Mouse (Mus musculus) embryonic facial prominence, embryonic 13.5 days (tissue): Measurements from ENCODE around the gene Tha1. TPM values are rescaled to one million over a fixed set of nuclear protein-coding genes. Genes with fewer than 3 reads are reported as not detected.

ENCODE experiments used
- ATAC-seq: fragments of 200-750 bp; cut with Nextera tagmentation; 2 replicates; pipeline ENCODE4 v1.8.0; 2017; ENCODE audit warnings: low read depth; ENCODE audit not compliant: insufficient number of reproducible peaks, insufficient read depth, low FRiP score, low TSS enrichment
- H3K27ac ChIP-seq: fragments of 300-500 bp; sonication (generic); 2 replicates; pipeline ENCODE4 v1.5.1; 2015; ENCODE audit warnings: moderate library complexity, mild to moderate bottlenecking, inconsistent platforms
- H3K27me3 ChIP-seq: fragments of 300-500 bp; sonication (generic); 2 replicates; pipeline ENCODE4 v1.6.1; 2015; ENCODE audit warnings: mild to moderate bottlenecking, inconsistent platforms
- H3K36me3 ChIP-seq: fragments of 300-500 bp; sonication (generic); 2 replicates; pipeline ENCODE4 v1.6.1; 2015; ENCODE audit warnings: mild to moderate bottlenecking, inconsistent platforms
- H3K4me1 ChIP-seq: fragments of 300-500 bp; sonication (generic); 2 replicates; pipeline ENCODE4 v1.6.1; 2015; ENCODE audit warnings: inconsistent platforms
- H3K4me2 ChIP-seq: fragments of 300-500 bp; sonication (generic); 2 replicates; pipeline ENCODE4 v1.6.1; 2015; ENCODE audit warnings: moderate library complexity, mild to moderate bottlenecking, inconsistent platforms
- H3K4me3 ChIP-seq: fragments of 300-500 bp; sonication (generic); 2 replicates; pipeline ENCODE4 v1.5.1; 2015; ENCODE audit warnings: mild to moderate bottlenecking, inconsistent platforms
- H3K9ac ChIP-seq: fragments of 300-500 bp; sonication (generic); 2 replicates; pipeline ENCODE4 v1.6.1; 2015; ENCODE audit warnings: mild to moderate bottlenecking, inconsistent platforms
- H3K9me3 ChIP-seq: fragments of 300-500 bp; sonication (generic); 2 replicates; pipeline ENCODE4 v1.6.1; 2016; ENCODE audit warnings: inconsistent platforms
- WGBS: fragments of 180-500 bp; shearing (Covaris S2); methylation state at CpG from one replicate; pipeline ENCODE4 v1.1.7; 2015; ENCODE audit warnings: mixed read lengths; 5-methylcytosine and 5-hydroxymethylcytosine counted together
- polyA plus RNA-seq: library from polyadenylated mRNA; unstranded; fragments of >200 nt; fragmentation: Nextera tagmentation; extraction: Ambion mirVana; gene quantifications from 2 replicates; pipeline ENCODE4 v1.2.1, GENCODE M21; 2015

Tha1 gene
- polyA plus RNA-seq, 1 experiment from 2014 or later, result 2.7 TPM

DNA sequence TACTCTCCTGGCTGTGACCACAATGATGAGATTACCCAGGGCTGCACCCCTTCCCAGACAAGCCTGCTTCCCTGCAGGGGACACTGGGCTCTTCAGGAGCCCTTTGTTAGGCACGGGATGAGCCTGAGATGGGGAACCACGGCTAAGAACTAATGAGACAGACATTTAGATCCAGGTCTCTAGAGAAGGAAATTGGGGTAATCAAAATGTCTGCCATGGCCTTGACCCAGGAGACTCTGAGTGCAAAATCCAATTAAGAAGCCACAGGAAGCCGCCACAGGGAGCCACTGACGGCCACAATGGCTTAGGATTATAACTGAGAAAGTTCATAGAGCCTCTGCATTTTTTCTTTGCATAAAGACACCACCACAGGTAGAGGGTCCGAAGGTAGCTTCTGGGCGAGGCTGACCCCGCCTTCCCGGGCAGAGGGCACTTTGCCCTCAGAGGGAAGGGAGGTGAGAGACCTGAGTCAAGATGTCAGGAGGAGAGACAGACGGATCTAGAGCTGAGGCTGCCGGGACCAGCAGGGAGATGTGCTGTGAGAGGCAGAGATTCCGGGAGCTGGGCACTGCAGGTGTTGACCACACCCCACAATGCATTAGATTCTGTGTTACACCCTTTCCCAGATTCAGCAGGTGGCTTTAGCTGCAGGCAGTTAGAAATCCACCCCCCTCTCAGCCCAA is 10.0 kb downstream of the Tha1 start:
- Histone ChIP-seq H3K27ac (no peak overlapping the region), H3K9ac (0 out of 2 replicates have a peak overlapping the region, but pooled peaks have one; percentile 27), H3K9me3 (no peaks in the 10 kb centered on the region), H3K27me3 (peaks cover 57% of the 10 kb centered on the region), H3K4me2 (no peak overlapping the region), H3K36me3 (no peaks in the 10 kb centered on the region), H3K4me3 (no peak overlapping the region), H3K4me1 (peaks cover 37% of the 10 kb centered on the region)
- WGBS, result 28% methylated on average over 11 of the region's 11 CpGs
- ATAC-seq, result no peak

DNA sequence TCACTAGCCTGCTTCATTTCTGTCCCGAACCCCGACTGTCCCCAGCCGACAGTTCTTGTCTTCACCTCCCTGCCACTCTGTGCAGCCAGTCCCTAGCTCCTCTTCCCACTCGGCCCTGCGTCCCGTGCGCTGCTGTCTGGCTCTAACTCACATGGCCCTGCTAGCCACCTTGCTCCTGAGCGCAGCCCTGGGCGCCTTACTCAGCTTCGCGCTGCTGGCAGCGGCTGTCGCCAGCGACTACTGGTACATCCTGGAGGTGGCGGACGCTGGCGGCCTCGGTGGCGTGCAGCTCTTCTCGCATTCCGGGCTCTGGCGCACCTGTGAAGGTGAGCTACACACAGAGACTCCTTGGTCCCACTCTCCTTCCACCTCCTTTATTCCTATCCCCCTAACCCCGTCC is 12.7 kb downstream of the Tha1 start, which contains the start of gene Tmem235:
Tmem235 (plus strand) TSS at position 152 of the 400 bp plus-strand sequence.
- Histone ChIP-seq H3K4me1 (peaks cover 29% of the 10 kb centered on the region), H3K4me2 (peak within 1 kb of the TSS; percentile 48), H3K4me3 (peak within 1 kb of the TSS; percentile 14; the same call in 1 of the 2 replicates), H3K9ac (peak within 1 kb of the TSS; percentile 27), H3K9me3 (no peaks in the 10 kb centered on the region), H3K36me3 (peaks cover 21% of the 10 kb centered on the region), H3K27me3 (peaks cover 57% of the 10 kb centered on the region), H3K27ac (no peak within 1 kb of the TSS)
- 4% methylated on average over 23 of the region's 23 CpGs for WGBS
- ATAC-seq, result no peak

DNA sequence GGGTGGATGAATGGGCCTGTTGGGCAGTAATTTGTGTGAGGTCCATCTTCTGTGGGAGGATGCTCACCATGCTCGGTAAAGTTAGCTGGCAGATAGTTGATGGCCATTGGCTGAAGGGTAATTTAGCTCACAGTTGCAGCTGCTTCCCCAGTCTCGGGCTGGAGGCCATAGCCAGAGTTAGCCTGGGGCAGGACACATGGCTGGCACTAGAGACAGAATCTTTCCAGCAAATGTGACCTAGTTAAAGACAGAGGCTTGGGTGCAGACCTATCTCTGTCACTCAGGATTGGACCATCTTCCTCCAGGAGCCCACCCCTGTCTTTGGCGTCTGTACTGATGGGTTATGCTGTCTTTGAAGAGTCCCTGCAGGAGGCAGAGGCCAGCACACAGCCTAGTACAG is 14.9 kb downstream of the Tha1 start:
- H3K27me3 ChIP-seq, result peaks cover 49% of the 10 kb centered on the region
- H3K27ac ChIP-seq, result no peak overlapping the region
- no peak overlapping the region for H3K4me2 ChIP-seq
- 63% methylated on average over 3 of the region's 3 CpGs for WGBS
- no peak overlapping the region for H3K9ac ChIP-seq
- peaks cover 43% of the 10 kb centered on the region for H3K36me3 ChIP-seq
- no peaks in the 10 kb centered on the region for H3K9me3 ChIP-seq
- H3K4me1 ChIP-seq, result peaks cover 27% of the 10 kb centered on the region
- no peak overlapping the region for H3K4me3 ChIP-seq
- ATAC-seq, result no peak

DNA sequence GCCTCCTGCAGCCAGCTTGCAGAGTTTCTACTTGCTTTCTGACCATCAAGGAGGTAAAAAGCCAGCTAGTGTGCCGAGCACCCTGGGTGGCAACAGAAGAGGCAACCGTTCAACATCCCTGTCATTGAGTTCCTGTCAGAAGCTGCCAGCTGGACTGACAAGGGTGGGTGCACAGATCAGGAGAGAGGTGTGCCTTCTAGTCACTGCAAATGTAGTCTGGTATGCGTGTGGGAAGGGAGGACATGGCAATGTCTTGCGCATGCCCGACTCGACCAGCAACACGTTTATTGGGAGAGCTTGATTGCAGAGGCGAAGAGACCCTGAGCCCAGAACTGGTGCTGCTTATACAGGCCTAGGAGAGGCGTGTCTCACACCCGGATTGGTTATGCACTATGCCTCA is 15.8 kb downstream of the Tha1 start:
- Histone ChIP-seq H3K27me3 (peaks cover 41% of the 10 kb centered on the region), H3K4me1 (peaks cover 27% of the 10 kb centered on the region), H3K9me3 (no peaks in the 10 kb centered on the region), H3K4me3 (no peak overlapping the region), H3K4me2 (no peak overlapping the region), H3K36me3 (peaks cover 52% of the 10 kb centered on the region), H3K9ac (no peak overlapping the region), H3K27ac (no peak overlapping the region)
- WGBS, result 93% methylated on average over 10 of the region's 10 CpGs
- ATAC-seq, result no peak

DNA sequence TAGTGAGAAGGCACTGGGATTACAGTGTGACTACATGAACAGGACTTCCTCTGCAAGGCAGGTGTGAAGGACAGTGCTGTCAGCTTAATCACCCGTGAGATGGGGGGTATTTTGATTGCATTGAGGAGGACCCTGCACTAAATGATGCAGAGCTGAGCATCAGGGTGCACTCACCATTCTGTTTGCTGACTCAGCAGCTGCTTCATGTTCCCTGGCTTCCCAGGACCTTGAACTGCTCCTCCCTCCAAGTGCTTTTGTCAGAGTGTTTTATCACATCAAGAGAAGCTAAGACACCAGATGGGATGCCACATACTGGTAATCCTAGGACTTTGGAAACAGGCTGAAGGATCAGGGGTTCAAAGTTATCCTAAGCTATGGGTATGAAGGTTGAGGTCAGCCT is 17.3 kb downstream of the Tha1 start:
- no peak for ATAC-seq
- H3K9me3 ChIP-seq, result no peaks in the 10 kb centered on the region
- 91% methylated on average over 1 of the region's 1 CpGs for whole genome bisulfite sequencing
- H3K9ac ChIP-seq, result no peak overlapping the region
- H3K4me1 ChIP-seq, result peaks cover 29% of the 10 kb centered on the region
- H3K4me3 ChIP-seq, result no peak overlapping the region
- H3K36me3 ChIP-seq, result peaks cover 56% of the 10 kb centered on the region
- peaks cover 26% of the 10 kb centered on the region for H3K27me3 ChIP-seq
- no peak overlapping the region for H3K27ac ChIP-seq
- H3K4me2 ChIP-seq, result no peak overlapping the region

DNA sequence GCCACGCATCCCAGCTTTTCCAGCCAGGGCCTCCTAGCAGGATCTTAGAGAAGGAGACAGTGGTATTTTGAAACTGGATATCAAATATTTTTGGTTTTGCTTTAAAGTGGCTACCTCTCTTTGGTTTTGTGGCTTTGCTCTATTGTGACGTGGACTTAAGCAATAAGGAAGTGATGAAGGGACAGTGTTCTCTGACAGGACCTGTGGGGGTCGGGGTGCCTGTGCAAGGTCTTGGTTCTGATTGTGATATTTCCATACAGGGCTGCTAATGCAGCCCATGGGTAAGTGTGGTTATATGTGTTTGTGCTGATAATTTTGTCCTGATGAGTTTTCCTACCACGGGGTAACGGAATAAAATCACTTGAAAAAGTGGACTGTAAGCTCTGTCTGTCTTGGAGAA is 17.9 kb downstream of the Tha1 start:
- Histone ChIP-seq H3K9ac (no peak overlapping the region), H3K4me1 (peaks cover 28% of the 10 kb centered on the region), H3K4me2 (no peak overlapping the region), H3K27ac (no peak overlapping the region), H3K4me3 (no peak overlapping the region), H3K9me3 (no peaks in the 10 kb centered on the region), H3K27me3 (peaks cover 20% of the 10 kb centered on the region), H3K36me3 (peaks cover 56% of the 10 kb centered on the region)
- WGBS, result 89% methylated on average over 5 of the region's 5 CpGs
- no peak for ATAC-seq

DNA sequence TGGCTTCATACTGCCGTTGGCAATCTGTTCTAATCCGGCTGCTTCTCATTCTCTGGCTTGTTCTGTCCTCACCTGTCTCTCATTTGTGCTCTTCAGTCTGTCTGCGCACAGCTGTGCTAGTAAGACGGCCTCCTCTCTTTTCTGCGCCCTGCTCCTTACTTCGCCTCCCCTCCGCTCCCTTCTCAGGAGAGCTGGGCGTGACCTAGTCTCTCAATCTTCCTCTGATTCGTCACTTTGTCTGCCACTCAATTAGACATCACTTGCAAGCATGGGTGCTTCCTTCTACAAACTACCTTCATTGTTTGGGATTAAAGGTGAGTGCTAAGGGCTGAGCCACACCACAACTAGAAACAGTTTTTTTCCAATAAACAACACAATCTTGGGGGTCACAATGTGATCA is 19.0 kb downstream of the Tha1 start:
- no peak for ATAC-seq
- Histone ChIP-seq H3K36me3 (peaks cover 56% of the 10 kb centered on the region), H3K27ac (no peak overlapping the region), H3K27me3 (peaks cover 8% of the 10 kb centered on the region; the same call in 1 of the 2 replicates), H3K9me3 (no peaks in the 10 kb centered on the region), H3K4me2 (no peak overlapping the region), H3K4me1 (peaks cover 28% of the 10 kb centered on the region), H3K4me3 (no peak overlapping the region), H3K9ac (no peak overlapping the region)
- 80% methylated on average over 9 of the region's 9 CpGs for WGBS

DNA sequence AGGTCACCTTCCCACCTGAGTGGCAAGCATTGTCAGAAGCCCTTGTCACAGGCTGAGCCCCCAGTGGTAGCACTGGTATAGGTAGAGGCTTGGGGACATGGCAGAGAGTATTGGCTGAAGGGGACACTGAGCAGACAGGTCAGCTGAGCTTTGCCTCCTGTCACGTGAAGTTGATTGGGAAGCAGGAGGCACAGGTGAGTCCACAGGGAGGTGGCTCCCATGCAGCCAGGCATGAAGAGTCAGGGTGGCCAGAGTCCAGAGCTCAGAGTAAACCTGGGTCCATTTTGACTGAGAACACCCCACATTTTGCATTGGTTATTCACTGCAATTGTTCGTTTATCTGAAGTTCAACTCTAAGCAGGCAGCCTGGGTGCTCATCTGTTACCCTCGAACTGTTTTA is 20.4 kb downstream of the Tha1 start:
- H3K4me1 ChIP-seq, result peaks cover 26% of the 10 kb centered on the region
- peaks cover 56% of the 10 kb centered on the region for H3K36me3 ChIP-seq
- no peak overlapping the region for H3K9ac ChIP-seq
- no peak overlapping the region for H3K27ac ChIP-seq
- no peak for ATAC-seq
- H3K27me3 ChIP-seq, result no peaks in the 10 kb centered on the region
- no peak overlapping the region for H3K4me2 ChIP-seq
- no peak overlapping the region for H3K4me3 ChIP-seq
- no peaks in the 10 kb centered on the region for H3K9me3 ChIP-seq
- 90% methylated on average over 3 of the region's 3 CpGs for WGBS

DNA sequence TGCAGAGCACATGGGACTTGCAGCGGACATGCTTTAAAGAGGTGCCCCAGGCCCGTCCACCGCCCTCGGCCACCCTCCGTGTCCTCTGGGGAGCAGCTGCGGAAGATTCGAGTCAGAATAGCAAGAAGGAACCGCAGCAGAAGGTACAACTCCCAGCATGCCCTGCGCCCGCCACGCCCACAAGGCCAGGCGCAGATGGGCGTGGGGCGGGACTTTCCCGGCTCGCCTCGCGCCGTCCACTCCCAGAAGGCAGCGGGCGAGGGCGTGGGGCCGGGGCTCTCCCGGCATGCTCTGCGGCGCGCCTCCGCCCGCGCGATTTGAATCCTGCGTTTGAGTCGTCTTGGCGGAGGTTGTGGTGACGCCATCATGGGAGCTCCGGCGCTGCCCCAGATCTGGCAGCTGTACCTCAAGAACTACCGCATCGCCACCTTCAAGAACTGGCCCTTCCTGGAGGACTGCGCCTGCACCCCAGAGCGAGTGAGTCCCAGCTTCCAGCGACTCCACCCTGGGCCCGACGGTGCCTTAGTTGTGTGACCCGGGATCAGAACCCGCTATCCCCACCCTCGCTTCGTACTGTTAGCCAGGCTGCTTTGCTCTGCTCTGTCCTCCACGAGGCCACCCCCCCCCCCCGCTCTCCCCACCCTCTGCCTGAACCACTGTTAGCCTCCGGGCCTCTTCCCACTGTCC is 24.2 kb downstream of the Tha1 start, which contains the start of gene Birc5:
Birc5 (plus strand) TSS at position 267 of the 687 bp plus-strand sequence.
- Histone ChIP-seq H3K27ac (peak within 1 kb of the TSS; percentile 98), H3K4me1 (peaks cover 32% of the 10 kb centered on the region), H3K4me2 (peak within 1 kb of the TSS; percentile 88), H3K36me3 (peaks cover 21% of the 10 kb centered on the region), H3K4me3 (peak within 1 kb of the TSS; percentile 69), H3K27me3 (no peaks in the 10 kb centered on the region), H3K9ac (peak within 1 kb of the TSS; percentile 86), H3K9me3 (no peaks in the 10 kb centered on the region)
- under 1% methylated on average over 48 of the region's 51 CpGs for WGBS
- ATAC-seq, result peak; percentile 85

DNA sequence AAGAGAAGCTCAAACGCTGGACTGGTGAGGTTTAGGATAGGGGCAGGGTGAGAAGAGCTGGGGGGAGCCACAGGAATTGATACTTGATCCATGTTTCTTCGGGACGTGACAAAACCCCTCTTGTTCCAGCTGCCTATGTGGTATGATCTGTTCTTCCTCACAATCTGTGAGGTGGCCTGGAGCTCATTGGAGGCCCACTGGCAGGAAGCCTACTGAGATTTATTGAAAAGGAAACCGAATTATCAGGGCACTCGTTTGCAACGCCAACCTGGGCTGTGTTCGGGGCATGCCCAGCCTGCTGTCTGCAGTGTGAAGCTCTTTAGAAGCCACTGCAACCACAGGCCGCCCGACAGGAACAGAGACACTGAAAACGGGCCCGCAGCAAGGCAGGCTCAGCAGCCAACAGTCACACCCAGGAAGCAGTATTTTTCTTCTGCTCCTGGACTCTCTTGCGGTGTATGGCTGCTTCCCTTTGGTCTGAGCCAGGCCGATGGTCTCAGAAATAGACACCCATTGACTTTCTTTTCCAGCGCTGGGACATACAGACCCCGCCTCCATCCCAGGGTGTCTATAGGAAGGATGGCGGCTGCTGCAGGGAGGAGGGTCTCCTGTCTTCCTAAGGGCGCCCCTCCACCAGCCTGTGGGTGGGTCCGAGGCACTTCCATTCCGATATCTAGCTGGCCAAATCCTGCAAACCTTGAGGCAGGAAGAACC is 24.9 kb downstream of the Tha1 start:
- Histone ChIP-seq H3K4me3 (peak overlapping the region; percentile 69), H3K9me3 (no peaks in the 10 kb centered on the region), H3K9ac (peak overlapping the region; percentile 86), H3K4me2 (peak overlapping the region; percentile 88), H3K4me1 (peaks cover 32% of the 10 kb centered on the region), H3K27me3 (no peaks in the 10 kb centered on the region), H3K36me3 (peaks cover 14% of the 10 kb centered on the region), H3K27ac (peak overlapping the region; percentile 98)
- ATAC-seq, result peak; percentile 69
- 4% methylated on average over 19 of the region's 19 CpGs for WGBS

DNA sequence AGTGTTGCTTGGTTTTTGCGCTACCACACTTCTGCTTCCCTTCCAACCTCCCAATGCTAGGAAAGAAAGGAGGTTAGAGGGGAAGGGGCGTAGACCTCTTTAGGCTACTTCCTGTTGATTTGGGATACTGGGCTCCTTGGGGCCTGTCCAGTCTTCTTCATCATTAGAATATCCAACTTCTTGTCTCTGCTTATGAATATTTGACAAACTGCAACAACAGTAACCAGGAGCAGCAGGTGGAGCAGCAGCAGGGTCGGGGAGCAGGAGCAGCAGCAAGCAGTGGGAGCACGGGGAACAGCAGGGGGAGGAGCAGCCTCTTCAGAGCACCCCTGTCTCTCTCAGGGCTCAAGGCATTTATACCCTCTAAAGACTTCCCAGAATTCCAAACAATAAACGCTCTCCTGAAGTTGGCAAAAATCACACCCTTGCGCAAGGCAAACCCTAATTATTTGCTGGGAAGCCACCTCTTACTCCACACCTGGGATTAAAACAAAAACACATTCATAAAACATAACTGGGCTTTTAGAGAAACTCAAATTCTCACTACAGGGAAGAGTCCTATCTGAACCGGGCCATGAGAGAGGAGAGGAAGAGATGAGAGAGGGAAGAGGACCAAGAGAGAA is 25.6 kb downstream of the Tha1 start:
- Histone ChIP-seq H3K36me3 (peaks cover 6% of the 10 kb centered on the region), H3K27me3 (no peaks in the 10 kb centered on the region), H3K4me1 (peaks cover 32% of the 10 kb centered on the region), H3K9ac (peak overlapping the region; percentile 86), H3K9me3 (no peaks in the 10 kb centered on the region), H3K27ac (peak overlapping the region; percentile 98), H3K4me3 (peak overlapping the region; percentile 69), H3K4me2 (peak overlapping the region; percentile 88)
- WGBS, result 79% methylated on average over 7 of the region's 7 CpGs
- no peak for ATAC-seq
